Mouse (Mus musculus) limb, embryonic 12.5 days (tissue): ENCODE measurements around the gene Etfdh. TPM values are rescaled to one million over a fixed set of nuclear protein-coding genes. Genes with fewer than 3 reads are reported as not detected.

Experiments
- ATAC-seq: fragments of 200-750 bp; cut with Nextera tagmentation; 2 replicates; pipeline ENCODE4 v1.8.0; 2017; ENCODE audit warnings: low read depth, moderate TSS enrichment; ENCODE audit not compliant: insufficient number of reproducible peaks, insufficient read depth, low FRiP score, low TSS enrichment
- H3K27ac ChIP-seq: fragments of 300-500 bp; sonication (generic); 2 replicates; pipeline ENCODE4 v1.5.1; 2016; ENCODE audit warnings: mild to moderate bottlenecking, moderate library complexity
- H3K27me3 ChIP-seq: fragments of 300-500 bp; sonication (generic); 2 replicates; pipeline ENCODE4 v1.6.1; 2016; ENCODE audit warnings: mild to moderate bottlenecking, moderate library complexity
- H3K36me3 ChIP-seq: fragments of 300-500 bp; sonication (generic); 2 replicates; pipeline ENCODE4 v1.6.1; 2016; ENCODE audit warnings: mild to moderate bottlenecking, moderate library complexity
- H3K4me1 ChIP-seq: fragments of 300-500 bp; sonication (generic); replicated peaks from 2 replicates; pipeline ENCODE4 v1.6.1; 2016
- H3K4me2 ChIP-seq: fragments of 300-500 bp; sonication (generic); 2 replicates; pipeline ENCODE4 v1.6.1; 2016; ENCODE audit warnings: mild to moderate bottlenecking, moderate library complexity
- H3K4me3 ChIP-seq: fragments of 300-500 bp; sonication (generic); replicated peaks from 2 replicates; pipeline ENCODE4 v1.5.1; 2016; ENCODE audit warnings: mild to moderate bottlenecking
- H3K9ac ChIP-seq: fragments of 300-500 bp; sonication (generic); replicated peaks from 2 replicates; pipeline ENCODE4 v1.6.1; 2016; ENCODE audit warnings: mild to moderate bottlenecking, moderate library complexity
- H3K9me3 ChIP-seq: fragments of 300-500 bp; sonication (generic); 2 replicates; pipeline ENCODE4 v1.6.1; 2016; ENCODE audit warnings: mild to moderate bottlenecking, moderate library complexity
- WGBS: fragments of 180-500 bp; shearing (Covaris S2); methylation state at CpG from one replicate; pipeline ENCODE4 v1.1.7; 2016; 5-methylcytosine and 5-hydroxymethylcytosine counted together
- polyA plus RNA-seq: library from polyadenylated mRNA; unstranded; fragments of >200 nt; fragmentation: Nextera tagmentation; extraction: Ambion mirVana; gene quantifications from 2 replicates; pipeline ENCODE4 v1.2.1, GENCODE M21; 2016

The Etfdh gene
- polyA plus RNA-seq, 1 experiment from 2014 or later = 45.0 TPM

GRCm38 (mm10) chr3:79564875-79565606 lies 64.3 kb downstream of the Etfdh start:
- Histone ChIP-seq H3K9me3 (no peaks in the 10 kb centered on the region), H3K4me3 (no peak overlapping the region), H3K4me1 (peaks cover 7% of the 10 kb centered on the region), H3K9ac (no peak overlapping the region), H3K36me3 (no peaks in the 10 kb centered on the region), H3K27me3 (no peaks in the 10 kb centered on the region), H3K27ac (no peak overlapping the region), H3K4me2 (no peak overlapping the region)
- 86% methylated on average over 10 of the region's 10 CpGs for WGBS
- ATAC-seq = no peak

GRCm38 (mm10) chr3:79563511-79563910 lies 65.8 kb downstream of the Etfdh start:
- H3K9ac ChIP-seq = no peak overlapping the region
- no peak for ATAC-seq
- H3K27ac ChIP-seq = no peak overlapping the region
- no peaks in the 10 kb centered on the region for H3K27me3 ChIP-seq
- H3K36me3 ChIP-seq = no peaks in the 10 kb centered on the region
- H3K4me1 ChIP-seq = peaks cover 7% of the 10 kb centered on the region
- H3K9me3 ChIP-seq = no peaks in the 10 kb centered on the region
- no peak overlapping the region for H3K4me2 ChIP-seq
- H3K4me3 ChIP-seq = no peak overlapping the region
- WGBS = 58% methylated on average over 2 of the region's 2 CpGs

- no peak overlapping the region for H3K4me3 ChIP-seq
- no peak overlapping the region for H3K4me2 ChIP-seq
- no peak overlapping the region for H3K27ac ChIP-seq
- H3K36me3 ChIP-seq = no peaks in the 10 kb centered on the region
- peaks cover 7% of the 10 kb centered on the region for H3K4me1 ChIP-seq
- no peak overlapping the region for H3K9ac ChIP-seq
- no peaks in the 10 kb centered on the region for H3K27me3 ChIP-seq
- no peaks in the 10 kb centered on the region for H3K9me3 ChIP-seq
- WGBS = 92% methylated on average over 10 of the region's 10 CpGs
- ATAC-seq = no peak
Measured at GRCm38 (mm10) chr3:79561784-79562715, 67.2 kb downstream of the Etfdh start.

- Histone ChIP-seq H3K9me3 (no peaks in the 10 kb centered on the region), H3K4me2 (no peak overlapping the region), H3K27ac (no peak overlapping the region), H3K4me1 (no peaks in the 10 kb centered on the region), H3K27me3 (no peaks in the 10 kb centered on the region), H3K4me3 (no peak overlapping the region), H3K36me3 (no peaks in the 10 kb centered on the region), H3K9ac (no peak overlapping the region)
- WGBS = 97% methylated on average over 6 of the region's 6 CpGs
- no peak for ATAC-seq
Measured at GRCm38 (mm10) chr3:79560555-79560954, 68.7 kb downstream of the Etfdh start.

GRCm38 (mm10) chr3:79559773-79560045 lies 69.6 kb downstream of the Etfdh start:
- Histone ChIP-seq H3K9ac (no peak overlapping the region), H3K4me2 (no peak overlapping the region), H3K9me3 (no peaks in the 10 kb centered on the region), H3K4me1 (no peaks in the 10 kb centered on the region), H3K27ac (no peak overlapping the region), H3K27me3 (no peaks in the 10 kb centered on the region), H3K36me3 (no peaks in the 10 kb centered on the region), H3K4me3 (no peak overlapping the region)
- ATAC-seq = no peak
- WGBS = 79% methylated on average over 5 of the region's 5 CpGs

DNA sequence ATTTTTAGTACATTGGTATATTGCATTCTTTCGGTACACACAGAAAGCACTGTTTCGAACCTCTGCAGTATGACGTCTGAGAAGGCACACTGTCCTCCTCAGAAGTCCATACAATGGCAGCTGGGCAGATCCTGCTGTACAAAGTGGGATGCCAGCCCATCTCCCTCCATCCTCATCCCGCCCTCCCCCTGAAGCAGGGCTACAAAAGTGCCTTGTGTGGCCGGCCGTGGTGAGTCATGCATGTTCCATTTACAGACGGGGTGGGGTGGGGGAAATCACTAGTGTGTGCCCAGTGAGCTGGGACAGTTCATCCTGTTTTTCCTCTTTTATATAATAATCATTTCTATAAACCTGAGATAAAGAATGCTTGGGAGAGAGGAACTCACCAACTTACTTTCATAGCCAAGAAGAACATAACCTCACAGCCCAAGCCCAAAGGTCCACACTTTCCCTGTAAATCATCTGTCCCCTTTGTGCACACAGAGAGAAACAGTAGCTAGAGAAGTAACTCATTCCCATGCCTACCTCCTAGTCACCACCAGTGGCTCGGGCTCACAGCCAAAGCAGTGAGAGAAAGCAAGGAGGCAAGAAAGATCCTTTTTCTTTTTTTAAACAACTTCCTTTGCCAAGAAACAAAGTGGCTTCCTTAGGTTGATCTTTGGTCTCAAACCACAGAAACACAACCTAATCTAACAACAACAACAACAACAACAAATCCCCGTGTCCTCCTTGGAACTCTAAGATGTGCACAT lies 70.1 kb downstream of the Etfdh start:
- Histone ChIP-seq H3K4me2 (no peak overlapping the region), H3K4me3 (no peak overlapping the region), H3K27me3 (no peaks in the 10 kb centered on the region), H3K4me1 (no peaks in the 10 kb centered on the region), H3K9me3 (no peaks in the 10 kb centered on the region), H3K27ac (no peak overlapping the region), H3K36me3 (no peaks in the 10 kb centered on the region), H3K9ac (no peak overlapping the region)
- ATAC-seq = no peak
- 86% methylated on average over 9 of the region's 9 CpGs for WGBS

GRCm38 (mm10) chr3:79555061-79555460 lies 74.2 kb downstream of the Etfdh start:
- ATAC-seq = no peak
- Histone ChIP-seq H3K27ac (no peak overlapping the region), H3K4me2 (no peak overlapping the region), H3K4me1 (no peaks in the 10 kb centered on the region), H3K27me3 (no peaks in the 10 kb centered on the region), H3K9me3 (no peaks in the 10 kb centered on the region), H3K4me3 (no peak overlapping the region), H3K9ac (no peak overlapping the region), H3K36me3 (no peaks in the 10 kb centered on the region)
- 87% methylated on average over 6 of the region's 6 CpGs for WGBS

Other genes with a start within 250 kb of the Etfdh start
- gene Fnip2, start 61.7 kb downstream of the Etfdh start, polyA plus RNA-seq = 6.0 and 6.4 TPM in 2 replicates
- 208 and 211 TPM in 2 replicates for gene Ppid, start 38.2 kb downstream of the Etfdh start, polyA plus RNA-seq
- 39.6 and 41.2 TPM in 2 replicates for gene 4930579G24Rik, start 421 bp downstream of the Etfdh start, polyA plus RNA-seq
- 0.44 and 0.55 TPM in 2 replicates for gene Rxfp1, start 108.4 kb upstream of the Etfdh start, polyA plus RNA-seq
- 3.0 and 3.3 TPM in 2 replicates for gene Tmem144, start 223.3 kb upstream of the Etfdh start, polyA plus RNA-seq